Mouse (Mus musculus) frontal cortex, adult (tissue): ENCODE measurements around the gene Vps54.

Experiments
- ATAC-seq: cut with Nextera tagmentation; 2 replicates; pipeline ENCODE4 v1.9.2; 2017; ENCODE audit warnings: mild to moderate bottlenecking, moderate library complexity, mixed read lengths; ENCODE audit not compliant: low TSS enrichment

Gene Vps54

DNA sequence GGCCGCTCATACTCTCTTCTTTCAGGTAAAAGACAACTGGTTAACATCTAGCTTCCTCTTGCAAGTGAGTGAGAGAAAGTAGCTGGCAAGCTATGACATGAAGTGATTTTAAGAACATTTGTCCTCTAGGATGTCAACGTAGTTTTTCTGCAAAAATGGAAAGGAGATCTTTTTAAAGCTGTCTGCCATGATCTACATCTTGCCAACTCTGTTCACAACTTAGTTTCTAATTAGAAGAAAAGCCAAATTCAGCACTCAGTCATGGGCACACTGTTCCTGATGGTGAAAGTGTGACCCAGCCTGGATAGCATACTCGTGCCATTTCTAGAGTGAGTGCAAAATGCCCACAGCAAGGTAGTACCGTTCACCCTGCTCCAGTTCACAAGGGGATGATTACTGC, 100.0 kb downstream of the Vps54 start:
- ATAC-seq = peak; percentile 95

DNA sequence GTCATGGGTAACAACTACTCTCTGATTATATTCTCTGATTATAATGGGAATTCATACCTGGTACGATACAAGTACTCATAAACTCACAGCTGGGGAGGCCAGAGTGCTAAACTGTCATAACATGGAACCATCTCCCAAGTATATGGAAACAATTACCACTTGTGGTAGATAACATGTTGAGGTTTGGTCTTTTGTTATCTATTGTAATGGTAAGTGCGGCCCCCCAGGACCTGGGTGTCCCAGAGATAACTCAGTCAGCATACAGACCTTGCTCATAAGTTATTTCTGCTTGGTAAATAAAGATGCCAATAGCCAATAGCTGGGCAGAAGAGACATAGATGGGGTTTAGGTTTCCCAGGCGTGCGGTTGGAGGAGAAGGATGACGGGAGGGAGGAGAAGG, 104.4 kb downstream of the Vps54 start:
- ATAC-seq = no peak

DNA sequence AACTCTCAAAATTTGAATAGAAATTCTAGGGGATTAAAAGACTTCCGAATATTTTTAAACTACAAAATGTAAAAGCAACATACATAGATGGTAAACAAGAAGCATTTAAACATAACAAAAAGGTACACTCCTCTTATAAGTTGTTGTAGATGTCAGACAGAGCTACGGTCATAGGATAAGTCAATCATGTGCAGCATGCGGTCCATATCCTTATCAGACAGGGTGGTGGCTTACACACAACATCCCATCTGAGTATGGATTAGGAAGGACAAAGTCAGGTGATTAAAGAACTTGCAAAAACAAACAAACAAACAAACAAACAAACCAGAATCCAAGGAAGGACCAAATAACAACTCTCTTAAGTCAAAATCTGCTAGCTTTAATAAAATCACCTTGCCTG, 106.9 kb downstream of the Vps54 start:
- no peak for ATAC-seq

DNA sequence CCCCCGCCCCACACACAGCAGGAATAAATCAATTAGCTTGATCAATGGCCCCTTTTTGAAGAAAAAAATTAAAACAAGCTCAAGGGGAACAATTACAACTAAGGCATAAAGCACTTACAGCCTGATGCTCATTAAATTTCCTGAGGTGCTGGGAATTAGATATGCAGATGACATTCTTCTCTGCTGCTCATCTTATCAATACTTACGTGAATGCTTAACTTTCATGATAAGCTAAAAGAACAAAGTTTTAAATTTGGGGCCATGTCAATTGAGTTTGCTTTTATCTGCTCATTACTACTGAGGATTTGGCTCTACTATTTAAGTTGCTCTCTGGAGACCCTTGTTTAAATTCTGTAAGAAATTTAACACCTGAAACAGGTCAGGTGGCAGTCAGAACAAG, 109.8 kb downstream of the Vps54 start:
- ATAC-seq = no peak

DNA sequence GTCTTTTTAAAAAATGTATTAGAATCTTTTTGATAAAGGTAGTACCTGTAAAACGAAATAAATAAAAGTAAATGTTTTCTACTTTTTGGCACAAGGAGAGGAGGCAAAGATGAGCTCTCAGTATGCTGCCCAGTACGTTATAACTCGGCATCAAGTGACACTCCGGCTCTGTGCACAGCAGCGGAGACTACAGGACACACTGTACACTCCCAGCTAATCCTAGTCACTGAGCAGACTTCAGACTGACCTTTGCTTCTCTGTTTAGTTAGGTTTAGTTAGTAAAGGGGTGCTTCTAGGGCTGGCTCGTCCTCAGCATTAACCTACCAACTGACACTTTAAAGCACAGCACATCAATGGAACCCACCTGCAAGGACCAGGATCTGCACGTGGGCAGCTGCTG, 112.2 kb downstream of the Vps54 start:
- no peak for ATAC-seq

DNA sequence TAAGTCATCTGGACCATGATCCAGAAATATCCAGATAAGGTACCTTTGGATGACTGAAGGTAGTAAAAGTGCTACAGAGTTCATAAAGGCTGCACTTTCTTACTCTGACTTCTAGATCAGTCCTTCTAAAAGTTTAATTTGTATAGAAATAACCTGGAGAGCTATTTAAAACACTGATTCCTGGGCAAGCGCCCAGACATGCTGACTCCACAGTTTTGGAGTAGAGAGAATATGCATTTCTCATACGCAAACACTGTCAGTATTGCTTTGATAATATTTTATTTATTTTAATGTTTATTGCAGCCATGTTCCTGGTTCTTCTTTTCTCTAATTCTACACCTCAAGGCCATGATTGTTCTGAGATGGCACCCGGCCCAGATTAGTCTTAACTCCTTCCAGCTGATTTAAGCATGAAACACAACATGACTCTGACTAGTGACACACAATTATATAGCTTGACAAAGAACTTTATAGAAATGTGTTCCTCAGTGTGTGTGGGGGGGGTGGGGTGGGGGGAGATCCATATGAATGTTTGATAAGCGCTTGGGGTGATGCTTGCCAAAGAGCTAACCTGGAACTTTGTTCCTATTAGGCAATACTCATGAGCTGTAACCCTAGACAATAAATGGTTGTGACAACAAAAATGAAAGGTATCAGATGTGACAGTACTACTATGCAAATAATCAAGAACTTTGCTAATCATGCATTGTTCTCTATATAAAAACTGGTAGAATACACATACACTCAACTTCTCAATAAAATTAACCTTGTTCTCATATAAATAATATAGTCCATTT, 124.3 kb downstream of the Vps54 start:
- no peak for ATAC-seq

DNA sequence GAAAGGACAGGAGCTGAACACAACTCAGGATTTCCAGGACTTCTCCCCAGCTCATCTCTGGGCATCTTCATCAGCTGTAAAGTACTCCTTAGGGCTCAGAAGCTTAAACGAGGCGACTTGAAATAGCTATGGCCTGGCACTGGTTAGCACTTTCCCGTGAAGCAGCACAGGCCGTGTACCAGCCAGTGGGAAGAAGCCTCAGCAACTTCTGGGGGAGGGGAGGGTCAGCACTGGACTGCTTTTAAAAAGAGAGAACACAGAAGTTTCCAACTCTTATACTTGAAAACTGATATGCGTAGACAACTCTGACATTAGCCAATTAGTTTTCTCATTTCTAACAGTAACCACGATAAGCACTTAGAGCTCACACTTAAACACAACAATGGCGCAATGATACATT, 129.4 kb downstream of the Vps54 start:
- ATAC-seq = no peak

DNA sequence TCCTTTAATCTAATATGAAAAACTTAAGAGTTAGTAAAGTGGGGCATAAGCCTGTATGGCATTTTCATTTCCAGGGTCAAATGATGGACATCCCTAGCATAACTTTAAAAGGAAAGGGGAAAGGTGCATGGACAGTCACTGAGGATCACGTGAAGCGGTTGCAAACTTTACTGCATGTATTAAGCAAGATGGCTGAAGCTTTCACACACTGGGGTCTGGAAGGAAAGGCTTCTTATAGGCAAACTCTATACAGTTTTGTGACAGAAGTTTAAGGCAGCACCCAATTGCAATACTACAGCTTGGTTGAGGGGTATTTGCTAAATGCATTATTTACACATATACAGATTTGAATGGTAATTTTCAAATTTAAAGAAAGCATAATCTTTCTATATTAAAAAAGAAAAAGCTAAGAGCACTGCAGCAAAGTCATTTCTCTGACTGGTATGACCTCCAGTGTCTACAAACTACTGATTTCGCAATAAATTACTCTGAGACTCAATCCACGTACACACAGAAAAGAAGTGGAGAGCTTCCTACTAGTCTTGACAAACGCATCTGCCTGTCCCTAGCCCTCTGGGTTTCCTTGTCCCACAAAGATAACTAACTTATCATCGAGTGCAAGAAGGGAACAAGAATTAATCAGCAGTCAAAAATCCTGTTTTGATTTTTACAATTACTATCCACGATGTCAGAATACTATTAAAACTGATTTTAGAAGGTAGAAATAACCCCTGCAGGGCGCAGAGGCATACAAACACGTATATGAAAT, 130.4 kb downstream of the Vps54 start:
- ATAC-seq = no peak

DNA sequence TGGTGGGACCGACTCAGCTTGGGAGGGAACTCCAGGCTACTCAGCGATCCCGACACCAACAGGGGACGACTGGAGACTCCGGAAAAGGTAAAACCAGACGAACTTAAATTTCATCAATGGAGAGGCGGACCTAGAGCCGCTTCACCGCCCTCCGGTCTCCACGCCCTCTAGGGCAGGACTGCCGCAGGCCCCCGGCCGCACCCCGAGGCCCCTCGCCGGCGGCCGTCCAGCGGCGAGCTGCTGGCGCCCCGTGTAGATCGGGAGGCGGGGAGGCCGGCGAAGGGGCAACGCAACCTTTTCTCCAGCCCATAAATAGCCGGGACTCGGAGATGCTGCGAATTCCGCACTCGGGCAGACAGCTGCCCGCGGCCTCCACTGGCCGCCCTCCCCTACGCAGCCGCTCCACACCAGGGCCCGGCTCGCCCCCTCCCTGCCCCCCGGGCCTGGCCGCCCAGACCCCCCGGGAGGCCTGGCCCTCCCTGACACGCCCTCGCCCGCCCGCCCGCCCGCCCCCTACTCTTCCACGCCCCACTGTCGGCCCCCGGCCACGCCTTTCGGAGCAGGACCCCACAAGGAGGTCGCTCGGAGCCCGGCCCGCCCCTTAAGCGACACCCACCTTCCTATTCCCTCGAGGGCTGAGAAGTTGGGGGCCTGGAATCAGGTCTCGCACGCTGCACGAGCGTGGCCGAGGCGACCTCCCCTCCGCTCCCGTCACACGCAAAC, 131.5 kb downstream of the Vps54 start:
- ATAC-seq = peak; percentile 56
